Mouse (Mus musculus): Measurements from ENCODE around the gene Olfr1019. TPM values are rescaled to one million over a fixed set of nuclear protein-coding genes. Genes with fewer than 3 reads are reported as not detected.

Gene Olfr1019
- polyA plus RNA-seq (2014; fragmentation: Illumina TruSeq; extraction: RNeasy Lipid Tissue Mini Kit (QIAGEN cat#74804); ENCODE audit: low read depth, low replicate concordance): not detected

DNA sequence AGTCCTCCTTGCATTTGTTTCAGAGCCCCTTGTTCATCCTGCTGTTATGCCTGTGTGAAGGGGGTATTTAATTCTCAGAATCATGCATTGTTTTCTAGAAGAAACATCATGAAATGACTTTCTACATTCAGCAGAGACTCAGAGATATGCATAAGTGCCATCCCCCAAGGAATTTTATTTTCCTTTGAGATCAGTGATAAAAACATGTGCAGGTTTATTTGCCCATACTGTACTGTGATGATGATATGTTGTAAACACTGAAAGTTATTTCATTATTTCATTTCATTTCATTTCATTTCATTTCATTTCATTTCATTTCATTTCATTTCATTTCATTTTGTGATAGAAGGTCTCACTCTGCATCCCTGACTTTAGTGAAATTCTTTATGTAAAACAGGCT lies at the start of gene Olfr1019:
Gene Olfr1019 (minus strand): TSS at position 101 of the 400 bp plus-strand sequence.

DNA sequence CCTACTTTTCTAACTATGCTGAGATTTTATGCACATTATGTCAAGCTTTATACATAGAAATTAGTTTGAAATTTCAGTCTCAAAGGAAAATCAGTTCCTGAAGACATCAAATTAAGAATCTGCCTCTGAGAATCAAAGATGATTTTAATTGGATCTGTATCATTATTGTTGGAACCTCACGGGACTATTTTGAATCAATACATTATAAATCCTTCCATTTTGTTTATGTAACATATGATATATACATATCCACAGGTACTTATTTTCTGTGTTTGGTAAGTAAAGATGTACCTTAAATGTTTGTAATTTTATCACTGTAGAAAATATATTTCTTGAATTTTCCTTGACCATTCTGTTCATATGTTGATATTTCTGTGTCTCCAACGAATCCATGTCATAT lies 40.1 kb upstream of the Olfr1019 start, which contains the start of gene Olfr1023:
Gene Olfr1023 (plus strand): TSS at position 301 of the 400 bp plus-strand sequence.

DNA sequence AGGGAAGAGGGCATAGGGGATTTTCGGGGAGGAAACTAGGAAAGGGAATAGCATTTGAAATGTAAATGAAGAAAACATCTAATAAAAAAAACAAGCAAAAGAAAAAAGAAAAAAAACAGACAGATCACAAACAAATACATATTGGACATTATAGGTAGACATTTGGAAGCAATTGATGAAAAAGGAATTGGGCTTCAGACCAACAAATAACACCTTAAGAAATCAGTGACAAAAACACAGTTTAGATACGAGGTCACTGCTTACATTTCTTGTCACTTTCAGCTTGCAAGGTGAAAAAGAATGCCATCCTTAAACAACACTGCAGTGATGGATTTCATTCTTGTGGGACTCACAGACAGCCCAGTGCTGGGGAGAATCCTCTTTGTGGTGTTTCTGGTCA lies 23.0 kb upstream of the Olfr1019 start, which contains the start of gene Olfr1022:
Gene Olfr1022 (plus strand): TSS at position 301 of the 400 bp plus-strand sequence.

GRCm38 (mm10) chr2:85846730-85847129 lies 1.4 kb upstream of the Olfr1019 start, which contains the start of gene Olfr1020:
Olfr1020 (plus strand) TSS chr2:85847030.

GRCm38 (mm10) chr2:85818179-85818578 lies 27.1 kb downstream of the Olfr1019 start, which contains the start of gene Olfr1018:
Olfr1018 (plus strand) TSS chr2:85818479.

GRCm38 (mm10) chr2:85802444-85802843 lies 42.8 kb downstream of the Olfr1019 start, which contains the start of gene Olfr1016:
Olfr1016 (minus strand) TSS chr2:85802544.

Other genes with a start within 250 kb of the Olfr1019 start
- gene Olfr1000, start 233.6 kb downstream of the Olfr1019 start, polyA plus RNA-seq (2014; fragmentation: Illumina TruSeq; extraction: RNeasy Lipid Tissue Mini Kit (QIAGEN cat#74804); ENCODE audit: low read depth, low replicate concordance): not detected
- gene Olfr1002, start 194.8 kb downstream of the Olfr1019 start, polyA plus RNA-seq (2014; fragmentation: Illumina TruSeq; extraction: RNeasy Lipid Tissue Mini Kit (QIAGEN cat#74804); ENCODE audit: low read depth, low replicate concordance): not detected
- not detected for gene Olfr154, start 181.0 kb downstream of the Olfr1019 start, polyA plus RNA-seq (2014; fragmentation: Illumina TruSeq; extraction: RNeasy Lipid Tissue Mini Kit (QIAGEN cat#74804); ENCODE audit: low read depth, low replicate concordance)
- gene Olfr1006, start 166.7 kb downstream of the Olfr1019 start, polyA plus RNA-seq (2014; fragmentation: Illumina TruSeq; extraction: RNeasy Lipid Tissue Mini Kit (QIAGEN cat#74804); ENCODE audit: low read depth, low replicate concordance): not detected
- gene Olfr1008, start 156.1 kb downstream of the Olfr1019 start, polyA plus RNA-seq (2014; fragmentation: Illumina TruSeq; extraction: RNeasy Lipid Tissue Mini Kit (QIAGEN cat#74804); ENCODE audit: low read depth, low replicate concordance): not detected
- not detected for gene Olfr1009, start 130.1 kb downstream of the Olfr1019 start, polyA plus RNA-seq (2014; fragmentation: Illumina TruSeq; extraction: RNeasy Lipid Tissue Mini Kit (QIAGEN cat#74804); ENCODE audit: low read depth, low replicate concordance)
- gene Olfr1012, start 82.7 kb downstream of the Olfr1019 start, polyA plus RNA-seq (2014; fragmentation: Illumina TruSeq; extraction: RNeasy Lipid Tissue Mini Kit (QIAGEN cat#74804); ENCODE audit: low read depth, low replicate concordance): not detected
- gene Olfr1013, start 78.4 kb downstream of the Olfr1019 start, polyA plus RNA-seq (2014; fragmentation: Illumina TruSeq; extraction: RNeasy Lipid Tissue Mini Kit (QIAGEN cat#74804); ENCODE audit: low read depth, low replicate concordance): not detected
- not detected for gene Olfr1014, start 72.8 kb downstream of the Olfr1019 start, polyA plus RNA-seq (2014; fragmentation: Illumina TruSeq; extraction: RNeasy Lipid Tissue Mini Kit (QIAGEN cat#74804); ENCODE audit: low read depth, low replicate concordance)
- gene Olfr1015, start 63.5 kb downstream of the Olfr1019 start, polyA plus RNA-seq (2014; fragmentation: Illumina TruSeq; extraction: RNeasy Lipid Tissue Mini Kit (QIAGEN cat#74804); ENCODE audit: low read depth, low replicate concordance): not detected
- not detected for gene Olfr1016, start 42.9 kb downstream of the Olfr1019 start, polyA plus RNA-seq (2014; fragmentation: Illumina TruSeq; extraction: RNeasy Lipid Tissue Mini Kit (QIAGEN cat#74804); ENCODE audit: low read depth, low replicate concordance)
- gene Olfr1018, start 27.0 kb downstream of the Olfr1019 start, polyA plus RNA-seq (2014; fragmentation: Illumina TruSeq; extraction: RNeasy Lipid Tissue Mini Kit (QIAGEN cat#74804); ENCODE audit: low read depth, low replicate concordance): not detected
- not detected for gene Olfr1020, start 1.5 kb upstream of the Olfr1019 start, polyA plus RNA-seq (2014; fragmentation: Illumina TruSeq; extraction: RNeasy Lipid Tissue Mini Kit (QIAGEN cat#74804); ENCODE audit: low read depth, low replicate concordance)
- gene Olfr1022, start 23.1 kb upstream of the Olfr1019 start, polyA plus RNA-seq (2014; fragmentation: Illumina TruSeq; extraction: RNeasy Lipid Tissue Mini Kit (QIAGEN cat#74804); ENCODE audit: low read depth, low replicate concordance): not detected
- not detected for gene Olfr1023, start 40.2 kb upstream of the Olfr1019 start, polyA plus RNA-seq (2014; fragmentation: Illumina TruSeq; extraction: RNeasy Lipid Tissue Mini Kit (QIAGEN cat#74804); ENCODE audit: low read depth, low replicate concordance)
- not detected for gene Olfr1024, start 59.6 kb upstream of the Olfr1019 start, polyA plus RNA-seq (2014; fragmentation: Illumina TruSeq; extraction: RNeasy Lipid Tissue Mini Kit (QIAGEN cat#74804); ENCODE audit: low read depth, low replicate concordance)
- gene Olfr1025-ps1, start 69.7 kb upstream of the Olfr1019 start, polyA plus RNA-seq (2014; fragmentation: Illumina TruSeq; extraction: RNeasy Lipid Tissue Mini Kit (QIAGEN cat#74804); ENCODE audit: low read depth, low replicate concordance): not detected
- gene Olfr1026, start 76.1 kb upstream of the Olfr1019 start, polyA plus RNA-seq (2014; fragmentation: Illumina TruSeq; extraction: RNeasy Lipid Tissue Mini Kit (QIAGEN cat#74804); ENCODE audit: low read depth, low replicate concordance): not detected
- not detected for gene Olfr1028, start 105.0 kb upstream of the Olfr1019 start, polyA plus RNA-seq (2014; fragmentation: Illumina TruSeq; extraction: RNeasy Lipid Tissue Mini Kit (QIAGEN cat#74804); ENCODE audit: low read depth, low replicate concordance)
- gene Olfr1029, start 128.4 kb upstream of the Olfr1019 start, polyA plus RNA-seq (2014; fragmentation: Illumina TruSeq; extraction: RNeasy Lipid Tissue Mini Kit (QIAGEN cat#74804); ENCODE audit: low read depth, low replicate concordance): not detected
- gene Olfr1030, start 133.8 kb upstream of the Olfr1019 start, polyA plus RNA-seq (2014; fragmentation: Illumina TruSeq; extraction: RNeasy Lipid Tissue Mini Kit (QIAGEN cat#74804); ENCODE audit: low read depth, low replicate concordance): not detected
- not detected for gene Olfr1031, start 144.8 kb upstream of the Olfr1019 start, polyA plus RNA-seq (2014; fragmentation: Illumina TruSeq; extraction: RNeasy Lipid Tissue Mini Kit (QIAGEN cat#74804); ENCODE audit: low read depth, low replicate concordance)
- gene Olfr1032, start 160.1 kb upstream of the Olfr1019 start, polyA plus RNA-seq (2014; fragmentation: Illumina TruSeq; extraction: RNeasy Lipid Tissue Mini Kit (QIAGEN cat#74804); ENCODE audit: low read depth, low replicate concordance): not detected
- 4.8 TPM for gene Olfr1033, start 175.2 kb upstream of the Olfr1019 start, polyA plus RNA-seq (2014; fragmentation: Illumina TruSeq; extraction: RNeasy Lipid Tissue Mini Kit (QIAGEN cat#74804); ENCODE audit: low read depth, low replicate concordance)
- gene Olfr1034, start 200.4 kb upstream of the Olfr1019 start, polyA plus RNA-seq (2014; fragmentation: Illumina TruSeq; extraction: RNeasy Lipid Tissue Mini Kit (QIAGEN cat#74804); ENCODE audit: low read depth, low replicate concordance): 0.92 TPM
- not detected for gene Olfr1036, start 228.5 kb upstream of the Olfr1019 start, polyA plus RNA-seq (2014; fragmentation: Illumina TruSeq; extraction: RNeasy Lipid Tissue Mini Kit (QIAGEN cat#74804); ENCODE audit: low read depth, low replicate concordance)
- not detected for gene Olfr1037, start 241.9 kb upstream of the Olfr1019 start, polyA plus RNA-seq (2014; fragmentation: Illumina TruSeq; extraction: RNeasy Lipid Tissue Mini Kit (QIAGEN cat#74804); ENCODE audit: low read depth, low replicate concordance)

Data from heart, adult 10 weeks (tissue).